Mouse (Mus musculus): Measurements from ENCODE around the gene Rarb.
A peak's percentile ranks its signal among the peaks of the same experiment; 100 is the strongest.

Gene Rarb

DNA sequence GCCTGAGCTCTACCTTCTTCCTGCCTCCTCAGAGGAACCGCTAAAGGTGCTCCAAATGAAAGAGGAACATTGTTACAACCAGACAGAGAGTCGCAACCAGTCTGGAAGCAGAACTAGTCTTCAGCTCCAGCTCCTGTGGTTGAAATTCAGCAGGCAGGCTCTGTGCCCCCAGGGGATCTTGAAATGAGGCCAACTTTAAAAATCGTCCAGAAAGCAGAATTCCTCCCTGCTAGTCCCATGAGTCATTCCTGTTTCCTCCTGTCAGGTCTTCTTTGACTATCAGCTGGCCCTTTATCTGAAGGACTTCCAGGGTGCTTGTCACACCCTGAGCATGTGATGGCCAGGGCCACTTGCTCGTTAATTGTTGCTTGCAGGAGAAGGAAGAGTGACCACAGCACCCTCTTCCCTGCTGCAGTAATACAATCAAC lies 220.9 kb downstream of the Rarb start:
- Histone ChIP-seq H3K9me3 (ENCODE audit: low read length) (no peaks in the 10 kb centered on the region), H3K4me3 (replicated peaks; ENCODE audit: low read length) (no peak overlapping the region), H3K4me1 (replicated peaks; ENCODE audit: low read depth, low read length) (no peaks in the 10 kb centered on the region), H3K36me3 (ENCODE audit: insufficient read depth, low read length) (no peaks in the 10 kb centered on the region), H3K27me3 (ENCODE audit: insufficient read depth, low read length) (no peaks in the 10 kb centered on the region)
- TF ChIP-seq NANOG (IDR thresholded peaks at IDR 0.05; ENCODE audit: borderline replicate concordance, low read length) = no peak
- TF ChIP-seq POU5F1 (IDR thresholded peaks at IDR 0.05; ENCODE audit: borderline replicate concordance, low read length) = no peak
- no peak for TF ChIP-seq CTCF (conservative IDR thresholded peaks at IDR 0.05; ENCODE audit: low read length)

DNA sequence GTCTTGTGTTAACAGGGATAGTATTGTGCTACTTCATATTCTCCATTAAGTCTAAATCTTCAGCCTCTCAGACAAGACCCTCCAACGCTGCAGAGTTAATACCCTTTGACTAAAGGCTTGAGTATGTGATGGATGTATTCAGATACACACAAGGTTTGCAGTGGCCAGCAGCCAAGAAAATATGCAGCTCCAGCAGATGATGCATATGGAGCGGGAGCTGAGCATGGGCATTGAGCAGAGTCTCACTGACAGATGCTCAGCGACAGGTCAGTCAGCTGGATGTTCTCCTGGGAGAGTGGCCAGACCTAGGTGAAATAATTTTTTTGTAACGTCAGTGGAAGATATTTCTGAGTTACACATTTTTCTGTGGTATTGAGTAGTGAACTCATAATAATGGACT lies 229.8 kb downstream of the Rarb start:
- H3K36me3 ChIP-seq (ENCODE audit: insufficient read depth, low read length) = no peaks in the 10 kb centered on the region
- H3K9me3 ChIP-seq (ENCODE audit: low read length) = no peaks in the 10 kb centered on the region
- TF ChIP-seq NANOG (IDR thresholded peaks at IDR 0.05; ENCODE audit: borderline replicate concordance, low read length) (no peak), CTCF (conservative IDR thresholded peaks at IDR 0.05; ENCODE audit: low read length) (no peak), POU5F1 (IDR thresholded peaks at IDR 0.05; ENCODE audit: borderline replicate concordance, low read length) (no peak)
- no peaks in the 10 kb centered on the region for H3K27me3 ChIP-seq (ENCODE audit: insufficient read depth, low read length)
- no peak overlapping the region for H3K4me3 ChIP-seq (replicated peaks; ENCODE audit: low read length)
- no peaks in the 10 kb centered on the region for H3K4me1 ChIP-seq (replicated peaks; ENCODE audit: low read depth, low read length)

DNA sequence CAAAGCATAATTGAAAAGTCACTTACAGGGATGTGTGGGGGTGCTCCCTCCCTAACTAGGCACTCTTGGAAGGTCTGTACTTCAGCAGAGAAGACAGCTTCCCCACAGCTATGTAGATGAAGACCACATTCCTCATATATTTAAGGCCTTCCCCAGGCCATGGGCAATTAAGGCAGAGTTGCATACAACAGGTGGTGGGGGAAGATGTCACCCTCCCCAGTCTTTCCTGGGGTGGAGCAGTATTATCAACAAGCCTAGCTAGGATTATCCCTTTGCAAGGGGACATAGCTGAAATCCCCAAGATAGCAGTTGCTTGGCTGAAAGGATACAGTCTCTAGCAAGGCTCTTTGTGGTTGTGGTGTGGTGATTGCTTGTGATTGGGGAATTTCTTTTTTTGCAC lies 240.9 kb downstream of the Rarb start:
- peaks cover 35% of the 10 kb centered on the region for H3K27me3 ChIP-seq (ENCODE audit: insufficient read depth, low read length)
- no peaks in the 10 kb centered on the region for H3K9me3 ChIP-seq (ENCODE audit: low read length)
- H3K36me3 ChIP-seq (ENCODE audit: insufficient read depth, low read length) = no peaks in the 10 kb centered on the region
- peaks cover 7% of the 10 kb centered on the region; the same call in 1 of the 2 replicates for H3K4me1 ChIP-seq (replicated peaks; ENCODE audit: low read depth, low read length)
- no peak overlapping the region for H3K4me3 ChIP-seq (replicated peaks; ENCODE audit: low read length)
- no peak for TF ChIP-seq NANOG (IDR thresholded peaks at IDR 0.05; ENCODE audit: borderline replicate concordance, low read length)
- TF ChIP-seq CTCF (conservative IDR thresholded peaks at IDR 0.05; ENCODE audit: low read length) = no peak
- no peak for TF ChIP-seq POU5F1 (IDR thresholded peaks at IDR 0.05; ENCODE audit: borderline replicate concordance, low read length)

DNA sequence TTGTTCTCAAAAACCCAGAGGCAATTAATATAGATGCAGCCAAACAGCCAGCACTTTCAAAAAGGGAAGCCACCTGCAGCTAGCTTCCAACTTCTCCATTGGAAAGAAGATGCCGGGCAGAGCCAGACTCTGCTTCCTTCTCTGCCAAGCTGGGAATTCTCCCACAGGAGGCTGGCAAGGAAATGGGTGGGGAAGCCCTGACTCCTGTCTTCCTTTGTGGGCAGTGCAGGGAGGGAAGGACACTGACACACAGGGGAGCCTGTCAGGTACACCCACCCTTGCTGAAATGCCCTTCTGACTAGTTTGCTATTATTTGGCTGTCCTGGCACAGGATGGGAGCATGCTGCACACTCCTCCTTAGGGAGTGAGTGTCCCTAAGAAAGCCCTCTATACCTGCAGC lies 241.9 kb downstream of the Rarb start:
- TF ChIP-seq NANOG (IDR thresholded peaks at IDR 0.05; ENCODE audit: borderline replicate concordance, low read length) = no peak
- Histone ChIP-seq H3K36me3 (ENCODE audit: insufficient read depth, low read length) (no peaks in the 10 kb centered on the region), H3K9me3 (ENCODE audit: low read length) (no peaks in the 10 kb centered on the region), H3K27me3 (ENCODE audit: insufficient read depth, low read length) (peaks cover 35% of the 10 kb centered on the region), H3K4me1 (replicated peaks; ENCODE audit: low read depth, low read length) (peaks cover 7% of the 10 kb centered on the region; the same call in 1 of the 2 replicates), H3K4me3 (replicated peaks; ENCODE audit: low read length) (no peak overlapping the region)

DNA sequence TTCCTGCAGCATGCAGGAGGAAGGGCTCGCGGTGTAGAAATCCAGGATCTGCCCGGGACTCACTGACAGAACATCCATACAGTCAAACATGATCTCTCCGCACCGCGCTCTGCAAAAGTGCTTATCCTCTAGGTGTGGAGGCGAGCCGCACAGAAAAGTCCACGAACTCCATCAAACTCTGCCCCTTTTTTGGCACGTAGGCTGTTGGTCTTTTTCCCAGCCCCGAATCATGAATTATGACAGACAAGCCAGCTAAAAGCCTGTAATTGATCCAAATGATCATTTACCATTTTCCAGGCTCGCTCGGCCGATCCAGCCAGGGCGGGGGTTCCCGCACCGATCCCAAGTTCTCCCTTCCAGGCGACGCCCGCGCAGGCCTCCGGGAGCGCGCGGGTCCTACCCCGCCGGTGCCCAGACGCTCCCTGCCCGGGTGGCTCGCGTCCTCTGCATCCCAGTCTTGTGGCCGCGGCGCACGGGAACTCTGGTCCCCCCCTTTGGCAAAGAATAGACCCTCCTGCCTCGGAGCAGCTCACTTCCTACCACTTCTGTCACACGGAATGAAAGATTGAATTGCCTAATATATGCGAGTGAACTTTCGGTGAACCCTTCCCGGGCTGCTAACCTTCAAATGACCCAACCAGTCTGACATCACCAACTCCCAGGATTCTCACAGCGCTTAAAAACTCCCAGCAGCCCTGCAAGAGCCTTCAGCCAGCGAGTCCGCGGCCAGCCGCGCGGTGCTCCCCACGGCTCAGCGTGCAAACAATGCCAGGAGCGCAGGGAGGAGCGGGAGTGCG lies 243.8 kb downstream of the Rarb start:
- Histone ChIP-seq H3K36me3 (ENCODE audit: insufficient read depth, low read length) (no peaks in the 10 kb centered on the region), H3K27me3 (ENCODE audit: insufficient read depth, low read length) (peaks cover 35% of the 10 kb centered on the region), H3K4me3 (replicated peaks; ENCODE audit: low read length) (peak overlapping the region; percentile 79), H3K9me3 (ENCODE audit: low read length) (no peaks in the 10 kb centered on the region), H3K4me1 (replicated peaks; ENCODE audit: low read depth, low read length) (peaks cover 7% of the 10 kb centered on the region; the same call in 1 of the 2 replicates)
- no peak for TF ChIP-seq CTCF (conservative IDR thresholded peaks at IDR 0.05; ENCODE audit: low read length)
- no peak for TF ChIP-seq POU5F1 (IDR thresholded peaks at IDR 0.05; ENCODE audit: borderline replicate concordance, low read length)
- no peak for TF ChIP-seq NANOG (IDR thresholded peaks at IDR 0.05; ENCODE audit: borderline replicate concordance, low read length)

DNA sequence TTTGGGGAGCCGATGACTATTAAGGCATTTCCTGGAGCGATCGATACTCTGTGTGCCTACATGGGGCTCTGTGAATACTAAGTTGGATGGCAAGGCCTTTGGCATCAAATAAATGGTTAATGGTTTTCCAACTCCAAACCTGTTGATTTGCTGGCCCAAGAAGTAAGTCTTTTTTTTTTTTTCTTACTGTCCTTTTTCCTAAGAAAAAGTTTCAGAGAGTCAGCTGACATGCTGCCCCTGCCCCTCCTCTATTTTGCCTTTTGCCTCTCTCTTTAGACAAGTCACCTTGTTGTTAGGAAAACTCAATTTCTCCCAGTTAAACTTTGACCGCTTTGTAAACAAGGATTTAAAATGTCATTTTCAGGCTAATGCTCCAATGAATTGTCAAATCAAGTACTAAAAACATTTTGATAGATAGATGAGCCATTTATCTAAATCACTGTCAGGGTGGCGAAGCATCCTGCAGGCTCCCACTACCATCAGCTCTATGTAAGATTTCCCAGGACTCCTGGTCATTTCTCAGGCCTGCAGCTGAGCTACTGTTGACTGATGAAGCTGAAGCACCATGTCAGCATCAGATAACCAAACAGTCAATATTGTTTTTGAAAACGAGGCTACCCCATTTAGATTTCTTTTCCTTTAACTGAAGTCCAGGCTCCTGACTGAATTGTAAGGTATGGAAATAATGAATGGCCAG lies 245.3 kb downstream of the Rarb start:
- no peak for TF ChIP-seq NANOG (IDR thresholded peaks at IDR 0.05; ENCODE audit: borderline replicate concordance, low read length)
- no peak for TF ChIP-seq POU5F1 (IDR thresholded peaks at IDR 0.05; ENCODE audit: borderline replicate concordance, low read length)
- no peak for TF ChIP-seq CTCF (conservative IDR thresholded peaks at IDR 0.05; ENCODE audit: low read length)
- Histone ChIP-seq H3K27me3 (ENCODE audit: insufficient read depth, low read length) (peaks cover 35% of the 10 kb centered on the region), H3K9me3 (ENCODE audit: low read length) (no peaks in the 10 kb centered on the region), H3K36me3 (ENCODE audit: insufficient read depth, low read length) (no peaks in the 10 kb centered on the region), H3K4me3 (replicated peaks; ENCODE audit: low read length) (no peak overlapping the region), H3K4me1 (replicated peaks; ENCODE audit: low read depth, low read length) (peaks cover 7% of the 10 kb centered on the region; the same call in 1 of the 2 replicates)

DNA sequence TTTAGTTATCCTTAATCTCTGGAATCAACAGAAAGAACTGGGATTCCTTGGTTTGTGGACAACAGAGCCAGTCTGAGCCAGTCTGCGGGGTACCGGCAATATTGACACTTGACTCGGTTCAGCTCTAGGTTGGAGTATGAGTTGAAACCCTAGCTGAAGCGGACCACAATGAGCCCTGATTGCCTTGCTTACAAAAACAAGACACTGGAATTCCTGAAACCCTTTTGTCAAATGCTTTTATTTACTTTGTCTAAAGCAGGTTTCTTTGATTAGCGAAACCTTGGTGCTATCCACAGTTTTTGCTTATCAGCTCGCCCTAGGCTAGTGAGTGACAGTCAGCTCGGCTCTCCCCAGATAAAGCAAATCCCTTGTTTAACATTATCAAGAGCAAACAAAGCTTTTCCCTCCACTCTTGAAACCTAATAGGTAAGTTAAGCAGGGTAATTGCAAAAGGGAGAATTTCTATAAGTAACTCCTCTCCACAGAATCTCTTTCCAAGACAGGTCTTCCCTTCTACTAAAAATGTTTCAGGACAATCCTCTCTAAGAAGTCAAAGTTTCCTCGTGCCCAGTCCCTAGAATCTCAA lies 246.1 kb downstream of the Rarb start:
- H3K27me3 ChIP-seq (ENCODE audit: insufficient read depth, low read length) = peaks cover 35% of the 10 kb centered on the region
- H3K4me3 ChIP-seq (replicated peaks; ENCODE audit: low read length) = no peak overlapping the region
- peaks cover 7% of the 10 kb centered on the region; the same call in 1 of the 2 replicates for H3K4me1 ChIP-seq (replicated peaks; ENCODE audit: low read depth, low read length)
- H3K9me3 ChIP-seq (ENCODE audit: low read length) = no peaks in the 10 kb centered on the region
- TF ChIP-seq POU5F1 (IDR thresholded peaks at IDR 0.05; ENCODE audit: borderline replicate concordance, low read length) (no peak), CTCF (conservative IDR thresholded peaks at IDR 0.05; ENCODE audit: low read length) (no peak), NANOG (IDR thresholded peaks at IDR 0.05; ENCODE audit: borderline replicate concordance, low read length) (no peak)
- H3K36me3 ChIP-seq (ENCODE audit: insufficient read depth, low read length) = no peaks in the 10 kb centered on the region

DNA sequence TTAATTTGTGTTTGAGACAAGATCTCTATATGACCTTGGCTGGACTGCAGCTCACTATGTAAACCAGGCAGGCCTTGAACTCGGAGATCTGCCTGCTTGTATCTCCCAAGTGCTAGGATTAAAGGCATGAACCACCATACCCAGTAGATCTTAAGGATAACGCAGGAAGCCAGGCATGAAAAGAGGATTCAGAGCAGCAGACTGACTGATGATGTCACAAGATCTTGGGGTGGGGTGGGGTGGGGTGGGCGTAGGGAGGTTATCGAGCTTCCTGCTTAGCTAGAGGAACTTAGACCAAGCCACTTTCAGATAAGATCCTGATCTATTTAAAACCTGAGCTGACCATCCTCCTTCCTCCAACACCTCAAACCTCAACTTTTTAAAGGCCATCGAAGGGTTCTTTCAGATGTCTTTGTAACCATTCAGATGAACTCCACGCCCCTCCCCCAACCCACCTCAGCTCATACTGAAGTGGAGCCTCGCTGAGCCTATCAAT lies 249.4 kb downstream of the Rarb start:
- Histone ChIP-seq H3K9me3 (ENCODE audit: low read length) (no peaks in the 10 kb centered on the region), H3K4me1 (replicated peaks; ENCODE audit: low read depth, low read length) (peaks cover 3% of the 10 kb centered on the region; the same call in 1 of the 2 replicates), H3K27me3 (ENCODE audit: insufficient read depth, low read length) (peaks cover 15% of the 10 kb centered on the region), H3K4me3 (replicated peaks; ENCODE audit: low read length) (no peak overlapping the region), H3K36me3 (ENCODE audit: insufficient read depth, low read length) (no peaks in the 10 kb centered on the region)
- TF ChIP-seq NANOG (IDR thresholded peaks at IDR 0.05; ENCODE audit: borderline replicate concordance, low read length) (no peak), CTCF (conservative IDR thresholded peaks at IDR 0.05; ENCODE audit: low read length) (no peak), POU5F1 (IDR thresholded peaks at IDR 0.05; ENCODE audit: borderline replicate concordance, low read length) (no peak)
